Mouse (Mus musculus) urinary bladder, postnatal 14 days (tissue): ENCODE results near the gene Timm17a.

Experiments
- DNase-seq: peaks from one replicate; pipeline ENCODE4 v3.0.0; 2021; ENCODE audit warnings: low spot score

Gene Timm17a

DNA sequence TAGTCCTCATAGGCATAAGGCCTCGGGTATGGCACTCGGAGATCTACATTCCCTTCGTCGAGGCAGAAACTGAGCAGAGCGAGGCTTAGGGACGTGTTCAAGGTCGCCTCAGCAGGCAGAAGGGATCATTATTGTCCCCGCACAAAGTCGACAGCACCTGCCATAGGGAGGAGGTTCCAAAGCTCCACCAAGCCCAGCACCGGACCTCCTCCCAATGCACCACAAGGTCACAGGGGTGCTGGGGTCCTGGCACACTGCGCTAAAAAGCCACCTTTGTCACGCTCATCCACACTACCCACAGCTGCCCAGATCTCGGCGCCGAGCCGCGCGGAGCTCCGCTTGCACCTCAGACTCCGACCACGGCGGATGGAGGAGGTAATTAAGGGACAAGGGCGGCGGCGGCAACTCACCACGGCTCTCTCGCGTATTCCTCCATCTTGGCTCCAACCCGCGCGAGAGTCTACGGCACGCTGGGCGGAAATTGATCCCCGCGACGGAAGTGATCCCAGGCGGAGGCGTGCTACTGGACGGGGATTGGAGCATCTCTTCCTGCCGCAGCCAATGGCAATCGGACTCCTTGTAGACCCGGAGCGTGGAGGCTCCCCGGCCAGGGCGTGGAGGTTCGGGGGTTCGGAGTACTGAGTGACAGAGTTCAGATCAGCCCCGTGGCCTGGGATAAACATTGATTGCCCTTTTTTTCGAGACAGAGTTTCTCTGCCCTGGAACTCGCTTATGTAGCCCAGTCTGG, at the start of gene Timm17a:
Gene Timm17a, minus strand, starts transcription at position 495 of the 748 bp plus-strand sequence.
- DNase-seq: peak; percentile 93

DNA sequence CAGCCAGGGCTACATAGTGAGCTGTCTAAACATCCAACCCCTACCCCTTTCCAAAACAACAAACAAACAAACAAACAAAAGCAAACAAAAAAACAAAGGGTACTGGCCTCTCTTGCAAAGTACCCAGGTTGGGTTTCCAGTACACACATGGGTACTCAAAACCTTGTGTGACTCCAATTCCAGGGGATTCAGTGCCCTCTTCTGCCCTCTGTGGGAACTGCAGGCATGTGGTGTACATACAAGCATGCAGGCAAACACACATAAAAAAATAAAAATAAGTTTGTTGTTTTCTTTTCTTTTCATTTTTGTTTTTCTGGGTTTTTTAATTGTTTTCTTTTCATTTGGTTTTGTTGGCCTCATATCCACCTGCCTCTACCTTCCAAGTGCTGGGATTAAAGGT, 48.5 kb upstream of the Timm17a start:
- no peak for DNase-seq

DNA sequence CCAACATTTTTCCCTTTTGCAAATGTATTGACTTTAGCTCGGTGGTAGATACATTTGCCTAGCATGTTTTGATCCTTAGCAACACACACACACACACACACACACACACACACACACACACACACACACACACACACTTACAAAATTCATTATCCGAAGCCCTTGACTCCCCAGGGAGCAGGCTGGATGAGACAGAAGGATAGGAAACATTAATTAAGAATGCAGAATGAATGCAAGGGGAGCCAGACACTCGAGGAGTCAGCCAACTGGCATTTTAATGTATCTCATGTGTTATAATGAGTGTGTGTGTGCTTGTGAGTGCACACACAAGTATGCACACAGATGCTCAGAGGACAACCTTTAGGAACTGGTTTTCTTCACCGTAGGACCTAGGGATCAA, 47.9 kb upstream of the Timm17a start:
- no peak for DNase-seq

DNA sequence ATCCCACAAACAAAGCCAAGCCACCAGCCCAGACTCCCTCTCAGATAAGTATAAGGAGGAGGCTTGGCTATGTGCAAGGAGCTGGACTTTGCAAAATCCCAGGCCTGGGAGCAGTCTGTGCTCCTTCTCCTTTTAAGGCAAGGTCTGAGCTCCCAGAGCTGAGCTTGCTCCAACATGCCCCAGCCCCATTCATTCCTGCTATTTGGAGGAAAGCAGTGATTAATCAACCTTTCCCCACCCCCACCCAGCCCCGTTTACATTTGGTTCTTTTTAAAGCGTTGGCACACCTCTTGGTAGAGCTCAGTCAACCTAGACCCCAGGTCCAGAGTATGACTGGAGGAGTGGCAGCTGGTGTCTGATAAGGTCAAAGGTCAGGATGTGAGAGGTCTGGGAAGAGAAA, 45.5 kb upstream of the Timm17a start:
- peak; percentile 62 for DNase-seq

DNA sequence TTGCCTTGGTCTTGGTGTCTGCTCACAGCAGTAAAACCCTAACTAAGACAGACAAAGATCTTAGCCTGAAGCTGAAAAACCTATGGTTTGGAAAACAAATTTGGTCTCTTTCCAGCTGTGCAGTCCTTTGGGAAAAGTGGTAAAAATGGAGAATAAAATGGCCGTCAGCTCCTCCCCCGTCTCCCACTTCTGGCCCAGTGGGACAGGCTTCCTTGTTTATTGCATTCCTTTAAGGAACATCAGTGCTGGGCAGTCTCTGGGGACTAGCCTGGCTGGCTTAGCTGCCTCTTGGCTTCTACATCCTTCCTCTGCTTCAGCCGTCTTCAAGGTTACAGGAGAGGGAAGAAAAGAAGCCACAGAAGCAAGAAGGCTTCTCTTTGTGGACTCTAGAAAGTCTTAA, 38.4 kb upstream of the Timm17a start:
- DNase-seq: no peak

DNA sequence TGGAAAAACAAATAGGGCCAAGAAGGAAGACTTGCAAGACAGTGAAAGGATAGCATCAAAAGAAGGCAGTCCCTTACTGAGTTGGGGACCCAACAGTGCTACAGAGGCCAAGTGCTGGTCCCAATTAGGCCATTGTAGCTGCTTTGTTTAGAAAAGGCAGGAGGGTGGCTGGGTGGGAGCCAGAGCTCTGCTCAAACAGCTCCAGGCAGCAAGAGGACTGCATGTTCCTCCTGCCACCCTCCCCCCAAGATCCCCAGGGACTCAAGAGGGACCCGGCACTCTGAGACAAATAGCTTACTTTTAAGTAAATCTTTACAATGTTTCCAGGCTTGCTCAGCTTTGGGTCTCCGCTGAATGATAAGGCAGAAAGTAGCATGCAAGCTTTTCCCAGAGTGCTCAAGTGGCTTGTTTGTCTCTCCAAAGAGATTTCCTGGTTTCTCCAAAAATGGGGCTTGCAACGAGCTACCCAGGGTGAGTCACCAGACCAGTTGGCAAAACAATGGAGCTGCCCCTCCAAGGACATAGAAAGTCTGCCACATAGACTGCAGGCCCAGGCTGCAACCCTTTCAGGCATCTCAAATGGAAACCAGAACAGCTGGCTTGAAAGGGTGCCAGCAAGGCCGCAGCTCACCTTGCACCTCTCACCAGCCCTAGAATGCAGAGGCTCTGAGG, 34.1 kb upstream of the Timm17a start:
- DNase-seq: peak; percentile 50

DNA sequence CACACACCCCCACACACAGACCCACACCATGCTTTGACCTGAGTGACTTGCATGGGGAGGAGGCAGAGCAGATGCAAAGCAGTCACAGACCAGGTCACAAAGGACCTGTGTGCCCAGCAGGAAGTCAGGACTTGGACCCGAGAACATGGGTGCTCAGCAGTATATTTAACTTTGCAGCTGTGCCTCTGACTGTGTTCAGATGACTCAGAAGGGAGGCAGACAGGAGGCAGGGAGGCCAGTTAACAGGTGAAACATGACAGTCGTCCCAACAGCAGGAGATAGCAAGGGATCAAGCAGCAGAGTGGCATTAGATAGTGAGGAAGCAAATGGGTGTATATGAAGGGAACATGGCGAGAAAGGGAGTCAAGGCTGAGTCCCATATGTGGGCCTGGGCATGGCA, 33.3 kb upstream of the Timm17a start:
- DNase-seq: no peak

DNA sequence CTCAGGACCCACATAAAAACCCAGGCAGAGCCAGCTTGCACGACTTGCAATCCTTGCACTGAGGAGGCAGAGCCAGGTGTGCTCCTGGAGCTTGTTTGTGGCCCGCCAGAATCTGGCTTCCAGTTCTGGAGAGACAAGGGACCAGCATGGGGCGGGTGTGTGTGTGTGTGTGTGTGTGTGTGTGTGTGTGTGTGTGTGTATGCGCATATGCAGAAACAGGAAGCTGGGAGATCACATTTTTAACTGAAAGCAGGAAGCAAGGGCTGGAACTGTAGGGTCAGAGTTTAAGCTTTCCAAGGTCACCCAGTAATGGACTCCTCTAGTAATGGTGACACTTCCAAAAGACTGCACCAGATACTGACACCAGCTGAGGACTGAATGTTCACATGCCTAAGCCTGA, 30.4 kb upstream of the Timm17a start:
- no peak for DNase-seq

DNA sequence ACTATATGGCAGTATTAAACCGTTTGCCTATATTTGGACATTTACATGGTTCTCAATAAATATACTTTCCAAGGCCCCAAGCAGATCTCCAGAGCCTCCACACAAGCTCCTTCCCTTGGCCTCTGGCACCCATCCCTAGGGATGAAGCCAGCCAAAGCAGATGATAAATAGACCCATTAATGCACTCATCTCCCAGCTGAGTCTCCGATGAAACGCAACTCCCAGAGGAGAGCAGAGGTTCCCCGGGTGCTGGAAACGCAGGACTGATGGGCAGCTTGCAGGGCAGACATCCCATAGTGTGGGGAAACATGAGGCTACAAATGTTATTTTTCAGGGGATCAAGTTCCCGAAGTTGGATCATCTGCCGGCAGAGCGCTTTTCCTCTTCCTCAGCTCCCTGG, 28.4 kb upstream of the Timm17a start:
- no peak for DNase-seq

DNA sequence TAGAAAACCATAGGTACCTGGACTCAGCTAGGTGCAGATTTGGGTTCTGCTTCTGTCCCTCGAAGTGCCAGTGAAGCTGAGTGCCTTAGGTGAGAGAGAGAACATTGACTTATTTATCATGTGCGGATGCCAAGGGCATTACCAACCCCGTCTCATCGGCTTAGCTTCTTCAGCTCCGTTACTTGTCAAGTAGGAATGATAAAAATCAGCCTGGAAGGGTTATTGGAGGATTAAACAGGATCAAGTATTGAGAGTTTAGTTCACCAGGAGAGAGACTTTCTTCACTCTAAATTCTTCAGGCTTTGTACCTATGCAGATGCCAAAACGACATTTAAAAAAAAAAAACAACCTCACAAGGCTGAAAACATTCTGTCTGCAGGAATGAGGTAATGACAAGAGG, 17.0 kb upstream of the Timm17a start:
- no peak for DNase-seq

DNA sequence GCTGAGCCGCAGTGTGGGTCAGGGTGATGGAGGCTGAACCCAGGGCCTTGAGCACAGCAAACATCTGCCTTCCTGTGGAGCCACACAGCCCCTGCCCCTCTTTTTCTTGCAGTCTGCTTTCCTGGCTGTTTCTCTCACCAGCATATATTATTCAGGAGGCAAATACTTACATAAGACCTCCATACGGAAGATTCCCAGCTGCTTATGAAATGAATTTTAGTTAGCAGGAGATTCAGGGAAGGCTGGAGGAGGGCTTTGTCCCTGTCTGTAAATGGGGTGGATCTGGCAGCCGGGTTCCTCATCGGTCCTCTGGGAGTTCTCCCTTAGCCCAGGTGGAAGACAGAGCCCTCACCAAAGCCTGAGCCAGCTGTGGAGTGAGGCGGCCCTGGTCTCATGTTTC, 14.8 kb upstream of the Timm17a start:
- DNase-seq: no peak

DNA sequence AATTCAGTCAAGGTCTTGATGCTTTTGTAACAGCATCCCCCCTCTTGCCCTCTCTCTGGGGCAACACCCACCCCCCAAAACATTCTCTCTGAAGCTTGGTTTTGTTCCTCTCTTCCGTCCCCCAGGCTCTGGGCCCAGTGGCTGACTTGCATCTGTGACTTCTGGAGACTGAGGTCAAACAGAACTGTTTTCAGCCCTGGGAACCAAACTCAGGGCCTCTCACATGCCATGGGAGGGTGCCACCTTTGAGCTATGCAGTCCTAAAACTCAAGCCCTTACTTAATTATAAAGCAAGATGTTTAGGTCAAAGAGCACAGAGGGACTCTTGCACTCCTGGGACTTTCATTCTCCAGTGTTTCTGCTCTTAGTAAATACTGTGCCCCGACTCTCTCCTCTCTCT, 12.4 kb upstream of the Timm17a start:
- DNase-seq: no peak

DNA sequence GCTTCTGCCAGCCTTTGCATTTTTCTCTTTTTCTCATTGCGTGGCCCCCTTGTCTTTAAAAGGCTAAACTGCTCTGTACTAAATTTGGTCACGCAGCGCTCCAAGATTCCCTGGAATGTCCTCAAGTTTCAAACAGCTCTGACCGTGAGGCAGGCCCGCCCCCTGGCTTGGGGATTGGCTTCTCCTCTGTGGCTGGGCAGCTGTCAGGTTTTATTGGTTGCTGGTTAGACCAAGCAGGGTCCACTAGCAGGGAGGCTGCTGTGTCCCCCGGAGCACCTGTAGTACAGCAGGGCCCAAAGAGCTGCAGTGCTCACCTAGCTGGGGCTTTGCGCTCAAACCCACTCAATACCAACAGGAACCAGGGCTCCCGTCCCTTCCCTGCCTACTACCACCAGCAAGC, 11.0 kb upstream of the Timm17a start, which contains the start of gene Lmod1:
Gene Lmod1, plus strand, starts transcription at position 237 of the 400 bp plus-strand sequence.
- DNase-seq: peak; percentile 60

DNA sequence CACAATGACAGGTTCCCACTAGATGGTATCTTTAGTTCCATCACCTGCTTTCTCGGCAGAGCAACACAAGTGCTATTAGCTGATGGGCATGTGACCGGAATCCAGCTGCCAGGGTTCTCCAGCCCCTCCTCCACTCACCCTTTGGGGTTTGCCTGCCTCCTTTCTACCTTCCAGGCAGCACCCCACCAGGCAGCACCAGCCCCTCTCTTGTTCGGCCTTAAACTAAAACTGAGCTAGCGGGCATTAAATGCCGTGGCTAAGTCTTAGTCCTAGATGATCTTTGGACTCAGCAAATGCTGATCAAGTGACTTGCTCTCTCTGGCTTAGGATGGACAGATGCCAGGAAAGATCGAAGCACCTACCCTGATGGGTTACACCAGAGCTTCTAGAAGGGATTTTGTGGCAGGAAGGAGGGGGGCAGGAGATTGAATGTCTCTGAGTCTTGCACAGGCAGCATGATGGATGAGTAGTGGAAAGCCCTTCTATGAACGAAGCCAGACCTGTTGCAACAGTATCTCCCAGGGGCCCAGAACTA, 9.9 kb upstream of the Timm17a start:
- DNase-seq: no peak

DNA sequence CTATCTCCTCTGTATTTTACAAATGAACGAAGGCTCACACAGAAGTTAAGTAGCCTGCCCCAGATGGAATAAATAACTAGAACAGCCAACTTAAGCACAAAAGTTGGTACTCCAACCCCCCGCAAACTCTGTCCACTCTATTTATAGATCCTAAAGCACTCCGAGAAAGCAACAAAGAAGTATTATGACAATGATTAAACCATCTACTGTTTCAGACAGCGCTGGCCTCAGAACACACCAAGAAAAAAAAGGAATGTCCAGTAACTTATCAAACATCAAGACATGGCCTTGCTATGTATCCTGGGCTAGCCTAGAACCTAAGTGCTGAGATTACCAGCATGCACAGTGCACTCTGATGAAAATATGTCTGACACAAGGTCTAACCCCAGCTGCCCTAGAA, 1.4 kb downstream of the Timm17a start:
- no peak for DNase-seq

DNA sequence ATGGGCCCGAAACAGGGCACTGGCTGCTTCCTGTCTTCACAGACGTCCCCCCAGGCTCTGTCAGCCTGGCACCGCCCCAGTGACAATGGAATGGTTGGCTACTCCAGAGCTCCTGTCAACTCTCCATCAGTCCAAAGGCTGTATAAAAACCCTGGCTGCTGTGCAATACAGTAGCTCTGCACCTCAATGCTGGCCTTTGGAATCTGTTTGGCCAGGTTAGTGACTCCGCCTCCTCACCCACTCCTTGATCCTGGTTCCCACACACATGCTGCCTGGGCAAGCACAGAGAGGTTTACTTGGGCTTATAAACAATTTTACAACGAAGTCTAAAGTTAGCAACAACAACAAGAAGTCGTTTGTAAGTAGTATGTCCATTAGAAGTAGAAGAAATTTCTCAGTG, 2.2 kb downstream of the Timm17a start:
- DNase-seq: no peak

DNA sequence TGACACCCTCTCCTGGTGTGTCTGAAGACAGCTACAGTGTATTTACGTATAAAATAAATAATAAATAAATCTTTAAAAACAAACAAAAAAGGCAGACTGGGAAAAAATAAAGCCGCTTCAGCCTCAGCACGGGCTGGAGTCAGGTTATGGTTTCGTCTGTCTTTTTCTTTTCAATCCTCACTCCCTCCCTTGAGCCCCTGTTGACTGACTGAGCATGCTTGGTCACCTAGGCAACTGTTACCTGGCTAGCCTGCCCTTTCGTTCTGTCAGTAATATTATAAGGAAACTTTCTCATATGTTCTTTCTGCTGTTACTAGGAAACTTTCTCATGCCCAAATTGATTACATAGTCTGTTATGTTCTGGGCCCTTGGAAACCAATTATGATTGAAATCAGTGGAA, 22.7 kb downstream of the Timm17a start:
- DNase-seq: no peak

DNA sequence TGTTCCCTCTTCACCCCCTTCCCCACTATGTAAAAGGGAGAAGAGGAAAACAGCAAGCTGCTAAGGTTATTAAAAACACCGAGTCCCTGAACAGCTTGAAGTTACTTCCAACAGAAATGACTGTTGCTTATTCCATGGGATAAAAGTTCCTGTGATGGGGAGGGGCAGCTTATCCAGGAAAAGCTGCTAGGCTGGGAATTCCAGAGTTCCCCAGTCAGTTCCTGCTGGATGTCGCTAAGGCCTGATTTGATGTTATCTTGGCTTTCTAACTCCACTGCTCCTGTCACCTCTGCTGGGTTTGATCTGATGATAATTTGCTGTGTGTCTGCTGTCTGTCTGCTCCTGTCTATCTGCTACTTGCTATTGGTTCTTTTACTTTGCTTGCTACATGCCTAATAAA, 27.3 kb downstream of the Timm17a start:
- DNase-seq: no peak

DNA sequence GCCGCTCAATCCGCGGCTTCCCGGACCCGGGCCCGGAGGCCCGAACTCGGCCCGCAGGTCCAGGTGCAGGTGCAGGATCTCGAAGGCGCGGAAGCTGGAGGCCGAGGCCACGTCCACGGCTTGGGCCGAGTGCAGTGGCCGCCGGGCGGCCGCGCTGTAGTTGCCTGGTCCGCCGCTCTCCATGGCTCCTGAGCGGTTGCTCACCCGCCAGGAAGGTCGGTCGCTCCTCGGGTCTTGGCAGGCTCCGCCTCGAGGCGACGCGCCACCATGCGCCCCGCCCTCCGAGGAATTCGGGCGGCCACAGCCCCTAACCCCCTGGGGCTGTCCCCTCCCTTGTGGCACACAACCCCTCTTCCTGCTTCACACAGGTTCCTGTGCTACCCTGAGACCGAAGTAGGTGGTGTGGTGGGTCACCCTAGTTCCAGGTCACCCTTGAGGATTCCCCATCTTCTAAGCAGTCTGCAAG, 29.7 kb downstream of the Timm17a start, which contains the start of gene Rnpep:
Gene Rnpep, minus strand, starts transcription at position 259 of the 466 bp plus-strand sequence.
- peak; percentile 69 for DNase-seq

DNA sequence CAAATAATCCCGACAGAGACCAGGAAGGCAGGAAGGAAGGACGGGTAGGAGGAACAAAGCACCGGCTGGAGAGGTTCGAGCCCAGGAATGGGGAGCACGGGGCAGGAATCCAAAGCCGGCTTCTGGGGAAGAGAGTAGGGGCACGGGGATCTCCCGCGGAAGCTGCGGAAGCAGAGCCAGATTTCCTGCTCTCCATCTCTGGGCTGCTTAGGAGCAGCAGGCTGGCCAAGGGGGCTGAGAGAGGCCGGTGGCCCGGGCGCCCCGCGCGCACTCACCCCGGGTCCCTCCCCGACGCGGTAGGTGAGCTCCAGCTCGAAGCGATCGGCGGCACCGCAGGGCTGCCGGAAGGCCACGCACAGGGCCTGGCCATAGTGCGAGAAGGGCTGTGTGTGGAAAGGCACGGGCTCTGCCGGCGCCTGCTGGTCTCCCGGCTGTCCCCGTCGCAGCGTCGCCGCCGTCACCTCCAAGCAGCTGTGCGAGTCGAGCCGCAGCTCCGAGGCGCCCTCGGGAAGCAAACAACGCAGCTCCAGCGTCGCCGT, 30.2 kb downstream of the Timm17a start:
- peak; percentile 34 for DNase-seq

DNA sequence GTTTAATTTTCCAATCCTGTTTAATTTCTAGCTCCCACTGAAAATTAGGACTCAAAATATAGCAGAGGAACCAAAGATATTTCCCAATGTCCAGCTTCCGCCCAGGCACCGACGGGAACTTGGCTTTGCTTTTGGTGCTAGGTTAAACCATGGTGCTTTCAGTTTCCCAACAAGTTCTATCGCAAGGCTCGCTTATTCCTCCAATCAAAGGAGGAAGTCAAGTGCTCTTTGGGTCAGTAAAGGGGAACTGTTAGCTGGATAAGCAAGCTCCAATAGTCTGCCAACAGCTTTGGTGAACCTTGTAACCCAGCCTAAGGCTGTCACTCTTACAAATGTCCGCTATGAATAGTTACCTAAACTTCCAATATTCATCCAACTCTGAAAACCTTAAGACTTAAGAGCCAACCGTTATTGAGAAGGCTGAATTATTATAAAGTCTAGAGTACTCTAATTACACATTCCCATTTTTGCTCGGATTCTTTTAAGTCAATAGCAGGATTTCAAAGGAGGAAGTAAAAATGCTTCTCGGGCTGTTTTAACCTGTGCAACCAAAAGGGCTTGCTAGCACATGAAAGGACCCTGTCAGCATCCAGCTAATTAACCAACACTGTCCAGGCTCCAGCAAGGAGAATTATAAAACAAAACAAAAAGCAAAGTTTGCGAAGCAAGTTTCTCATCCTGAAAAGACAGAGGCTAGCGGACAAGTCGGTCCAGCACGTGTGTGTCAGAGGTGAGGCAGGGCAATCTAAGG, 30.9 kb downstream of the Timm17a start:
- DNase-seq: no peak

DNA sequence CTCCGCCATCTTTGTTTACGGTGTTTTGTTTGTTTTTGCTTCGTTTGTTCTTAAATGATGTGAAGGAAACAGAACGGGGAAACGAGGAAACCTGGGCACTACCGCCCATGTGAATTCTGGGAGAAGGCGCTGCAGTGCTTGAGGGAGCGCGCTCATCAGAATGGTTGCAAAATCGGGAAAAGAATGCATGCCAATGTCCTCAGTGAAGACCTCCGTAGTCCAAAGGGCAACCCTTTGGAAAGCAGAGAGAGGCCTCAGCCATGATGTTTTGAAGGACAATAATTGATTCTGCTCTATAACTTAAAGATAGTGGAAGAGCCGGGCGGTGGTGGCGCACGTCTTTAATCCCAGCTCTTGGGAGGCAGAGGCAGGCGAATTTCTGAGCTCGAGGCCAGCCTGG, 31.7 kb downstream of the Timm17a start:
- DNase-seq: no peak
